Mouse (Mus musculus) kidney, adult 2 months (tissue): ENCODE measurements at regions not wholly inside any gene's neighbourhood (a gene's known extent, or its start where the extent isn't known, plus 50 kb on each side); places are given as distances from the start of the nearest gene placed in this dataset.

Source experiments
- DNase-seq: peaks from one replicate; pipeline ENCODE4 v3.0.0; 2021
- H3K27ac ChIP-seq: fragments of 200-500 bp; 2 replicates; pipeline ENCODE4 v1.5.1; 2012; ENCODE audit warnings: low read depth, low read length, control low read depth, inconsistent platforms; ENCODE audit not compliant: insufficient read depth
- H3K27me3 ChIP-seq: fragments of 200-500 bp; replicated peaks from 2 replicates; pipeline ENCODE4 v1.6.1; 2012; ENCODE audit warnings: mild to moderate bottlenecking, moderate library complexity, low read length, inconsistent platforms; ENCODE audit not compliant: control insufficient read depth, insufficient read depth
- H3K36me3 ChIP-seq: fragments of 200-500 bp; 2 replicates; pipeline ENCODE4 v1.6.1; 2012; ENCODE audit warnings: mild to moderate bottlenecking, moderate library complexity, low read length, inconsistent platforms; ENCODE audit not compliant: control insufficient read depth, insufficient read depth
- H3K4me1 ChIP-seq: fragments of 200-500 bp; 2 replicates; pipeline ENCODE4 v1.6.1; 2011; ENCODE audit warnings: low read length; ENCODE audit not compliant: control insufficient read depth, insufficient read depth
- H3K4me3 ChIP-seq: fragments of 200-500 bp; 2 replicates; pipeline ENCODE4 v1.5.1; 2011; ENCODE audit warnings: mild to moderate bottlenecking, low read depth, low read length, control low read depth; ENCODE audit not compliant: insufficient read depth
- CTCF ChIP-seq: fragments of 200-500 bp; conservative IDR thresholded peaks from 2 replicates; pipeline ENCODE4 v1.5.1; 2011; ENCODE audit warnings: low read depth, mild to moderate bottlenecking, control low read depth, low read length, moderate library complexity, mixed read lengths; ENCODE audit not compliant: insufficient read depth, insufficient read length
- POLR2A ChIP-seq: fragments of 200-500 bp; IDR thresholded peaks from one replicate; pipeline ENCODE4 v1.6.1; 2011; ENCODE audit warnings: low read depth, low read length, control low read depth
- WGBS: fragments of 180-500 bp; shearing (Covaris S2); methylation state at CpG from one replicate; pipeline ENCODE4 v1.1.7; 2018; 5-methylcytosine and 5-hydroxymethylcytosine counted together

- TF ChIP-seq CTCF (no peak), POLR2A (no peak)
- H3K4me1 ChIP-seq, result no peaks in the 10 kb centered on the region
- DNase-seq, result no peak
- H3K4me3 ChIP-seq, result no peak overlapping the region
- 91% methylated on average over 8 of the region's 8 CpGs for WGBS
- no peaks in the 10 kb centered on the region for H3K36me3 ChIP-seq
- H3K27me3 ChIP-seq, result no peaks in the 10 kb centered on the region
- H3K27ac ChIP-seq, result no peak overlapping the region
Measured at GRCm38 (mm10) chr10:119016104-119016503, 146.1 kb upstream of the Dyrk2 start.

GRCm38 (mm10) chr10:119015311-119016055 lies 145.5 kb upstream of the Dyrk2 start:
- TF ChIP-seq CTCF (no peak), POLR2A (no peak)
- no peak for DNase-seq
- Histone ChIP-seq H3K27me3 (no peaks in the 10 kb centered on the region), H3K36me3 (no peaks in the 10 kb centered on the region), H3K4me1 (no peaks in the 10 kb centered on the region), H3K27ac (no peak overlapping the region), H3K4me3 (no peak overlapping the region)
- 69% methylated on average over 16 of the region's 16 CpGs for WGBS

GRCm38 (mm10) chr10:119014731-119015130 lies 144.7 kb upstream of the Dyrk2 start:
- 87% methylated on average over 4 of the region's 4 CpGs for WGBS
- no peak for TF ChIP-seq CTCF
- no peak for TF ChIP-seq POLR2A
- DNase-seq, result no peak
- Histone ChIP-seq H3K4me3 (no peak overlapping the region), H3K36me3 (no peaks in the 10 kb centered on the region), H3K4me1 (no peaks in the 10 kb centered on the region), H3K27ac (no peak overlapping the region), H3K27me3 (no peaks in the 10 kb centered on the region)

- Histone ChIP-seq H3K27ac (no peak overlapping the region), H3K4me3 (no peak overlapping the region), H3K4me1 (no peaks in the 10 kb centered on the region), H3K27me3 (no peaks in the 10 kb centered on the region), H3K36me3 (no peaks in the 10 kb centered on the region)
- DNase-seq, result no peak
- 54% methylated on average over 4 of the region's 4 CpGs for WGBS
- TF ChIP-seq POLR2A, result no peak
- TF ChIP-seq CTCF, result no peak
Measured at GRCm38 (mm10) chr10:119013758-119014157, 143.7 kb upstream of the Dyrk2 start.

GRCm38 (mm10) chr10:119011511-119011910 lies 141.5 kb upstream of the Dyrk2 start:
- no peaks in the 10 kb centered on the region for H3K36me3 ChIP-seq
- no peak overlapping the region for H3K27ac ChIP-seq
- TF ChIP-seq POLR2A (no peak), CTCF (no peak)
- no peak overlapping the region for H3K4me3 ChIP-seq
- DNase-seq, result no peak
- H3K27me3 ChIP-seq, result no peaks in the 10 kb centered on the region
- WGBS, result 72% methylated on average over 6 of the region's 6 CpGs
- no peaks in the 10 kb centered on the region for H3K4me1 ChIP-seq

- no peak overlapping the region for H3K4me3 ChIP-seq
- no peaks in the 10 kb centered on the region for H3K4me1 ChIP-seq
- H3K27ac ChIP-seq, result no peak overlapping the region
- 45% methylated on average over 7 of the region's 7 CpGs for WGBS
- no peaks in the 10 kb centered on the region for H3K36me3 ChIP-seq
- no peak for TF ChIP-seq POLR2A
- TF ChIP-seq CTCF, result no peak
- peak; percentile 28 for DNase-seq
- H3K27me3 ChIP-seq, result no peaks in the 10 kb centered on the region
Measured at GRCm38 (mm10) chr10:119010884-119011283, 140.9 kb upstream of the Dyrk2 start.

- no peaks in the 10 kb centered on the region for H3K4me1 ChIP-seq
- DNase-seq, result peak; percentile 43
- TF ChIP-seq CTCF (no peak), POLR2A (no peak)
- H3K36me3 ChIP-seq, result no peaks in the 10 kb centered on the region
- H3K27ac ChIP-seq, result no peak overlapping the region
- 70% methylated on average over 19 of the region's 19 CpGs for WGBS
- no peak overlapping the region for H3K4me3 ChIP-seq
- no peaks in the 10 kb centered on the region for H3K27me3 ChIP-seq
Measured at GRCm38 (mm10) chr10:119006866-119007575, 137.0 kb upstream of the Dyrk2 start.
